Mouse (Mus musculus): ENCODE data around the gene Trim3. TPM values are rescaled to one million over a fixed set of nuclear protein-coding genes. Genes with fewer than 3 reads are reported as not detected.

Gene Trim3
- total RNA-seq (2021) = 100 to 1,000 TPM; 129 to 139 TPM

DNA sequence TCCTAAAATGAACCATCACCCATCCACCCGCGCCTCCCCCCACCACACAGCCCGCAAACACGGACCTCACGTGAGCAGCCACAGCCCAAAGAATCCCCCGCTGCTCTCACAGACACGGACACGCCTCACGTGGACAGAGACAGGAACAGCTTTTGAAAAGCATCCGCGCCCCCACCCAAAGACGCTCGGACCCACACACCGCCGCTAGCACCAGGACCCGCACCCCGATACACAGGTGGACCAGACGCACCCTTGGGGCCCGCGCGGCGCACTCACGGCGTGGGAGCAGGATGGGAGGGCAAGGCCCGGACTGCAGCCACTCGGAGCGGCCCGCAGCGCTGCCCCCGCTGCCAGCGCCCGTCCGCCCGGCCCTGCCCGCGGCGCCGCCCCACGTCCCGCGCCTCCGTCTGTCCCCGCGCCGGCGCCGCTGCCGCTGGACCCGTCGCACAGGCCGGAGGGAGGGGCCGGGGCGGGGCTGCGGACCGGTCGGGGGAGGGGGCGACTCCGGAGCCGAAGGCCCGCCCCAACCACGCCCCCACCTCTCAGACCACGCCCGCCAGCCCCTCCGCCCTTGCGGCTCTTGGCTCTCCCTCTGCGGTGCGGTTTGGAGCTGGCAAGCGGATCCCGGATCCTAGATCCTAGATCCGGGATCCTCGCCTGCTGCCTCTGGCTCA, at the start of gene Trim3:
TSS of gene Trim3 (minus strand) at position 445 of the 674 bp plus-strand sequence.
- peak; percentile 91 for DNase-seq

GRCm38 (mm10) chr7:105650639-105651435, 17.5 kb upstream of the Trim3 start, which contains the start of gene Dnhd1:
Gene Dnhd1 (plus strand): TSS chr7:105650827.
- peak; percentile 40 to 60 for DNase-seq

DNA sequence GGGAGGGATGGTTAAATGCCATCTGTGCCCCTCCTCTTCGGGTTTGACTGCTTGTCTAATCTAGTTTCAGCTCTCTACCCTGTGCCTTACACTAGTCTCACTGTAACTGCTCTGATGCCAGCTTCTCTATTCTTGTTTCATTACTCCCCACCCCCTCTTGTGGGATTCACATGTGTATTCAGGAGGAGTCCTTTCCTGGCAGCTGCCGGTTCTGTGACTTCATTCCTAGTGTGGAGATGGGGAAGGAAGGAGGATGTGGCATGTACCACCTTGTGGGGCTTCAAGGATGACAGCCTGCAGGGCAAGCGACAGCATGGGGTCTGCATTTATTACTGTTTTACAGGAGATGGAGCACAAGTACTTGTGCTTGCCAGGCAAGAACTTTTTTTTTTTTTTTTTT, 8.6 kb upstream of the Trim3 start:
- DNase-seq = no peak

DNA sequence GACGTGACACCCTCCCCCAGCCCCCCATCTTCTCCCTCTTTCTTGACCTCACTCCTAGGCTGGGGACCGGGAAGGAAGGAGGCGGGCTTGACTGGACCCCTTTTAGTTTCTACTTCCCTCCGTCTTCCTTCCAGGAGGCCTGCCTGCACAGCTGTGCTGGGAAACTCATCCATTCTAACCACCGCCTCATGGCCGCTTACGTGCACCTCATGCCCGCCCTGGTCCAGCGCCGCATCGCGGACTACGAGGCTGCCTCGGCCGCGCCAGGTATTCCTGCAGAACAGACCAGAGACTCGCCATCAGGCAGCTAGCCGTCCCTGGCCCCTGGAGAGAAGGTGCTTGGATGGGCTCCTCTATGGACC, 7.5 kb upstream of the Trim3 start:
- no peak for DNase-seq

- peak; percentile 95 to 97 for DNase-seq
Measured at GRCm38 (mm10) chr7:105640233-105640893, 7.0 kb upstream of the Trim3 start, which contains the start of the genes Arfip2 and Gm45799. Gene Arfip2 (minus strand): TSS chr7:105640416. Gene Gm45799 (plus strand): TSS chr7:105640552.

DNA sequence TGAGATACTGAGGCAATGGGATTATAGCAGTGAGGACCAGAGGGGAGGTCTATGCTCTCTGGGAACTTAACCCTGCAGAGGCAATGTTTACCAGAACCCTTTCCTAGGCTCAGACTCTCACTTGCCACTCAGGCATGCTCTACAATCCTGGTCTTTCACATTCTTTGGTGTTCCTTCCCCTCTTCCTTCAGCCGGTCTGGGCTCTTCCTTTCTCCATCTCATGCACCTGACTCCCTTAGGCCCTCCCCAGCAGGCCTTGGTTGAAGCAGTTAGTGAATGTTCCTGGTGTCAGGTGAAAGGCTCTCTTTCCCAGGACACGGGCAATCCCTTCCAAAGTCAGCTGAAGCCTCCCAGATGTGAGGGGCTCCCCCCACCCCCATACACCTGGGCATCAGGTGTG, 6.4 kb upstream of the Trim3 start, which contains the start of gene Timm10b:
TSS of gene Timm10b (plus strand) at position 301 of the 400 bp plus-strand sequence.
- no peak for DNase-seq

- DNase-seq = no peak
Measured at GRCm38 (mm10) chr7:105639304-105639703, 5.9 kb upstream of the Trim3 start.

GRCm38 (mm10) chr7:105638776-105639175, 5.4 kb upstream of the Trim3 start:
- no peak for DNase-seq

GRCm38 (mm10) chr7:105635726-105636125, 2.4 kb upstream of the Trim3 start:
- no peak for DNase-seq

DNA sequence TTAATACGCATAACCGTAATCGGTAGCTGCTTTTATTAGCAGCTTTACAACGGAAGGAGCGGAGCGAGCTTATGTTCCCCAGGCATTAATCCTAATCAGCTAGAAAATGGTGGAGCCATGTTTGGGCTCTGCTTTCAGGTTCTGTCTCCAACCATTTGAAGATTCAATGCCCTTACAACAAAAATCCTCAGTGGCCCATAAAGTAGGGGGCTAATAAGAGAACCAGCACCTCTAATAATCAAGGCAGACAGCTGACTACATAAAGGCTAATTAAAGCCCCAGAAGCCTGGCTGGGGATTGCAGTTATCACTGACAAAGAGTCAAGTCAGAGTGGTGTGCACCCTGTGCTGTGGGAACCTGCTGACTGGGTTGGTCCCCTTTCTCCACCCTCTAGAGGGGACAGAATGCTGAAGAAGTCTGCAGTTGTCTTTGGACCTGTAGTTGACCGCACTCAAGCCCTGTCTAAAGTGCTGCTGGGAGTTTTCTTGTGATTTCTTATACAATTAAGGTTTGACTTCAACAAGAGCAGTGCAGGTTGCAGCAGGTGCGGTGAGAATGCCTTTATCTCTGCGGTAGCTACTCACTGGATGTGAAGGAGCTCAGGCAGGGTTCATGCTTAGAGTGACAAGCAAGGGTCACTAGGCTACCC, 1.0 kb upstream of the Trim3 start:
- DNase-seq = no peak

DNA sequence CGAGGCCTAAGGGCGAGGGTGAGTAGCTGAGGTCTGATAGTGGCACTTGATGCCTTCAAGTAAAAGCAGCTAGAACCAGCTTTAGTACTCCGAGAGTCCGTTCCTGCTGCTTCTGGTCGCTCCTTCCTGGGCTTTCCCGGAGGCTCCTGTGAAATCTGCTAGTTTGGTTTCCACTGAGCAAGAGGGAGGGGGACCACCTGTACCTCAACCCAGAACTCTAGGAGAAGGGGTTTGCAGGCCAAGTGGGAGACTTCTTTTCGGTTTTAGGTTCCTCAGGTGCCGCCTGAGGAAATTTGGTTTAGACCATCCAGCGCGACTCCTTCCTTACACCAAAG, 397 bp upstream of the Trim3 start:
- DNase-seq = no peak

DNA sequence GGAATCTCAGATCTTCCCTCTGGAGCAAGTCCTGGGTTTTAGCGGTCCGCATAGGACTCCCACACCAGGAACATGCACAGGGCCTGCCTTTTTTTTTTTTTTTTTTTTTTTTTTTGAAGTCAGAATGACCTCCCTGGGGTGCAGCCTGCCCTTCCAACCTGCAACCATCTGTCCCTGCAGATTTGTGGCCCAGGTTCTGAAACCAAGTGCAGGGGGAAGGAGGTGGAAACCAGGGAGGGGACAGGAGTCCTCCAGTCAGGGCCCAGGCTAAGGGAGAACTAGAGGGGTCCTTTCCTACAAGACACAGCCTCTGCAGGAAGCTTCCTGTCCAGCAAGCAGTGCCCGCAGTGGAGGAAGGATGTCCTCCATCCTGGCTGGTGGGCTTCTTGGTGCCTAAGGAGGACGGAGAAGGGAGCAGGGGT, 809 bp downstream of the Trim3 start:
- no peak for DNase-seq

DNA sequence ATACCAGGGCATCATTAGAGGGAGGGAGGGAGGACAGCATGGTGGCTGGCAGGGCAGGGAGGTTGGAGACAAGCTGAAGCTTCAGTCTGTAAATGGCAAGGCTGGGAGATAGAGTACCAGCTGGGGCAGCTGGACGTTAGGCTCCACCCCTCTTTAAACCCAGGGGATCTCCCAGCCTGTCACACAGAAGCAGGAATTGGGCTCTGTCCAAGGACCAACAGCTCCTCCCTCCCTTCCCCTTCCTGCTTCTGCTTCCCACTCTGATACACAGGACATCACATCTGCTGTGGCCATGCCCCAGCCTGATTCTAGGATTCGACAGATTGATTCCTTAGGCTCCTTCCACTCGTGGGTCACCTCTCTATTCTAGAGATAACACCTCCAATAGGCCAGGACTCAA, 4.7 kb downstream of the Trim3 start:
- DNase-seq = peak in 1 of 2 experiments; percentile 29

DNA sequence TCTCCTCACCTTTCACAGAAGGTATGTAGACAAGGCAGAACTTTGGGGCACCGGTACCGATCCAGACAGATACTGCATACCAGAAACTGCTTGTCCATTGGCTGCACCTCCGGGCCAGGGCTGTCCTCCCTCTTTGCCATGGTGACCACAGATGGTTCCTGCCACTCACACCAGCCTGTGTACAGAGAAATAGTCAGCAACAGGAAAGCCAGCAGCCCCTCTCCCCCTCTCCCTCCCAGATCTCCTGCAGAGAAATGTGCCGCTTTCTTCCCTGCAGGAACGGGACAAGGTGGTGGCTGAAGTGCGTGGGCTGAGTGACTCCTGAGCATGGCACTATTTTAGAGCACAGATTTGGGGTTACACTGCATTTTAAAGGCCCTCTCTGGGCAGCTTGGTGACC, 8.0 kb downstream of the Trim3 start:
- DNase-seq = no peak

- no peak for DNase-seq
Measured at GRCm38 (mm10) chr7:105621646-105622292, 11.6 kb downstream of the Trim3 start.

DNA sequence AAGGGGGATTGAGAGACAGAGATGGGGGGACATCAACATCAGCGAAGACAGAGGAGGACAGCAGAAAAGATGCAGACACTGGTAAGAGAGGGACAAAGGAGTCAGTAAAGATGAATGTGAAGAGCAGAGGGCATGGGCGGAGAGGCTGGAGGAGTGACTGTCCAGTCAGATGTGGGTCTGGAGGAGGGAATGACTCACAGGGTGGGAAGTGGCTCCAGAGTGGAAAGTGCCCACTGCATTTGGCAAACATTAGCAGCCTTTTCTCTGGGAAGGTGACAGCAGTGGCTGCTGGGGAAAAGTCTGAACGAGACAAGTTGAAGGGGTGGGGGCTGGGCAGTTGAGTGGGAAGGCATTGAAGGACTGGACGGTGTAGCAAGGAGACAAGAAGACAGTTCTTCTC, 12.3 kb downstream of the Trim3 start:
- DNase-seq = no peak

DNA sequence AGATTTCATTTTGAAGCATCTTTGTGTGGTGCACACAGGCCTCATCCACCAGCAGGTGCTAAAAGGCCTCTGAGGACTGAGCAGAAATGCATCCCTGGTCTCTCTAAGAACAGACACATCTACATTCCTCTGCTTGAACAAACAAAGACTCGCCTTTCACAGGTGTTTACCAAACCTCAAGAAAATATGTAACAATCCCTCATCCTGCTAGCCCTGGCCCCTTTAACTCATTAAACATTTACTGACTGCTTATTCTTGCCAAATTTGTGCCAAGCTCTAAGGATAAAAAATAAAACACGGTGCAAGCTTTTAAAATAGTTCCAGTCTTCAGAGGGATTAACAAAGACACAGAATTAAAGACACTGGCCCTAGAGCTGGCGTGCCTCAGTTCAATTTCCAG, 13.7 kb downstream of the Trim3 start:
- no peak for DNase-seq

- no peak for DNase-seq
Measured at GRCm38 (mm10) chr7:105617810-105618209, 15.6 kb downstream of the Trim3 start.

DNA sequence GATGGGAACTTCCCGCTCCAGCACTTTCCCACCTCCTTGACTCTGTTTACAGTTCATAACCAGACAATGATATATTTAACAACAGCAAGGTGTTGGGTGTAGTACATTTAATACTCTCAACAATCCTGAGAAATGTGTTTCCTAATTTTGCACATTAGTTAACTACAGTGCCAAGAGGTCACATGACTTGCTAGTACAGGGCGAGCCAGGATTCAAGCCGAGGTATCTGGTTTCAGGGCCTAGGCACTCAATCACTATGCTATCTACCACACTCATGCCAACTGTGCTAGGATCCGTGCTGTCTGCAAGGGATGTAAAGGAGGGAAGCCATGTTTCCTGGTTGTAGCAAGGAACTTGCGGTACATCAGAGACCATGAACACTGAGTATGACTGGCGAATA, 16.8 kb downstream of the Trim3 start:
- DNase-seq = no peak

DNA sequence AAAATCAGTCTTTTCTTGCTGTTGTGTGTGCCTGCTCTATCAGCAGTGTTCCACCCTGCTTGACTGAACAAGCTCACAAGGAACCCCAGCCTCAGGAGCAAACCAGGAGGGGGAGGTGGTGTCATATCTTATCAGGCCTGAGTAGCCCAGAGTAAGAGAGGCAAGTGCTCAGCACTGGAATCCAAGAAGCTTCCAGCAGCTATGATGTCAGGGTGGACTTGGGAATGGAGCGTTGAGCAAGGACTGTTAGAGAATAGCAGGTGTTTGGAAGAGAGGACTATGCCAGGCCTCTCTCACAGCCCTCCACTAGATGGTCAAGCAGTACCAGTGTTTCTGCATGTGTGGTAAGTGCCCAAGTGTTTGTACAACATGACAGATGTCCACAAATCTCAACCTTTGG, 17.7 kb downstream of the Trim3 start:
- DNase-seq = no peak

DNA sequence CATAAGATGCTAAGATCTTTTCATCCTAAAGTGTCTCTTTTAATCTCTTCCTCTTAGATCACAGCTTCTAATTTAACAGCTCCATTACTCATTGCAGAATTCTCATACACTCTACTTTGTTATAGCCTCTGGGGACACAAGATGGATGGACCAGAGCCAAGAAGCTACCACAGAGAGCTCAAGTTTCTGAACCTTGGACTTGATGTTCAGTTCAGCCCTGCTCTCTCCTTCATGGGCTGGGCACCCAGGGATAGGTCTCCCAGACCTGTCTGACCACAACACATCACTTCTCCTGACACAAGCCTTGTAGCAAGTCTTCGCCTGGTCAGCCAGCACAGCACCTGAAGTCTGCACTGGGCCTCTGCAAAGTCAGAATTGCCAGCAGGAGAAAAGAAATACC, 19.0 kb downstream of the Trim3 start:
- no peak for DNase-seq

DNA sequence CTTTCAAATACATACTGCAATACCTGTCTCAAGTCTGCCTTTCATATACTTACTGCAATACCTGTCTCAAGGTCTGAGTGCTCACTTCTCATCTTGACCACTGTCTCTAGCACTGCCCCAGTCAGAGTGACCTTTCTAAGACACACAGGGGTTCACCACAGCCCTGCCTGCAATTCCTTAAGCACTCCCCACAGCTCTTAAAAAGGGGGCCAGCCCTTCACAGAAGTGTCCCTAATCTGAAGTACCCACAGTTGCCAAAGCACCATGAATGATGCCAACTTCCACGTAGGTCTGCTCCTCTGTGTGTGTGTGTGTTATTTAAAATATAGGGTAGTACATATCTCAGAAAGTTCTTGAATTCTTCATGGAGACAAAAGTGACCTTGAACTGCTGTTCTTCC, 21.6 kb downstream of the Trim3 start:
- DNase-seq = no peak
